Mouse (Mus musculus) natural killer cell, adult 2 months (primary cell): ENCODE results near the gene Lima1.
A peak's percentile ranks its signal among the peaks of the same experiment; 100 is the strongest.
"Not testable (repeated sequence)": the region's sequence is repeated elsewhere in the genome, so short reads cannot be mapped to it uniquely, and the experiment has no call there.

Experiments
- DNase-seq, 2 experiments: peaks; one replicate each; pipeline ENCODE4 v3.0.0; 2022; ENCODE audit warnings: low spot score in 2 of 2

The Lima1 gene

GRCm38 (mm10) chr15:99875334-99875869, at the start of gene Lima1:
Lima1 (minus strand) TSS chr15:99875456.
- DNase-seq: peak; percentile 64 to 83

- DNase-seq: no peak
Measured at GRCm38 (mm10) chr15:99919601-99920158, 44.4 kb upstream of the Lima1 start.

- no peak for DNase-seq
Measured at GRCm38 (mm10) chr15:99917264-99917663, 42.0 kb upstream of the Lima1 start.

- no peak for DNase-seq
Measured at GRCm38 (mm10) chr15:99914613-99915012, 39.4 kb upstream of the Lima1 start.

- no peak for DNase-seq
Measured at GRCm38 (mm10) chr15:99911785-99912184, 36.5 kb upstream of the Lima1 start.

GRCm38 (mm10) chr15:99909339-99909996, 34.2 kb upstream of the Lima1 start:
- DNase-seq: peak in 1 of 2 experiments; percentile 4

- DNase-seq: no peak
Measured at GRCm38 (mm10) chr15:99907514-99907913, 32.3 kb upstream of the Lima1 start.

- no peak for DNase-seq
Measured at GRCm38 (mm10) chr15:99907041-99907440, 31.8 kb upstream of the Lima1 start.

- DNase-seq: no peak
Measured at GRCm38 (mm10) chr15:99904841-99905240, 29.6 kb upstream of the Lima1 start.

GRCm38 (mm10) chr15:99904333-99904732, 29.1 kb upstream of the Lima1 start:
- DNase-seq: peak in 1 of 2 experiments; percentile 27

GRCm38 (mm10) chr15:99903227-99903626, 28.0 kb upstream of the Lima1 start:
- no peak for DNase-seq

- DNase-seq: no peak
Measured at GRCm38 (mm10) chr15:99902786-99903185, 27.5 kb upstream of the Lima1 start.

GRCm38 (mm10) chr15:99896621-99897020, 21.4 kb upstream of the Lima1 start:
- no peak for DNase-seq

- DNase-seq: no peak
Measured at GRCm38 (mm10) chr15:99891355-99891754, 16.1 kb upstream of the Lima1 start.

- DNase-seq: peak in 1 of 2 experiments; percentile 29
Measured at GRCm38 (mm10) chr15:99890412-99891236, 15.4 kb upstream of the Lima1 start.

GRCm38 (mm10) chr15:99889275-99889874, 14.1 kb upstream of the Lima1 start:
- DNase-seq: no peak

- not testable (repeated sequence) for DNase-seq
Measured at GRCm38 (mm10) chr15:99887130-99887529, 11.9 kb upstream of the Lima1 start.

GRCm38 (mm10) chr15:99884038-99884437, 8.8 kb upstream of the Lima1 start:
- no peak for DNase-seq

- no peak for DNase-seq
Measured at GRCm38 (mm10) chr15:99878541-99878940, 3.3 kb upstream of the Lima1 start.

GRCm38 (mm10) chr15:99874612-99875333, 483 bp downstream of the Lima1 start:
- no peak for DNase-seq

- DNase-seq: no peak
Measured at GRCm38 (mm10) chr15:99872543-99872942, 2.7 kb downstream of the Lima1 start.
